Comparison of ENCODE assay signal across 10 mouse cellular contexts in the genomic region with DNA sequence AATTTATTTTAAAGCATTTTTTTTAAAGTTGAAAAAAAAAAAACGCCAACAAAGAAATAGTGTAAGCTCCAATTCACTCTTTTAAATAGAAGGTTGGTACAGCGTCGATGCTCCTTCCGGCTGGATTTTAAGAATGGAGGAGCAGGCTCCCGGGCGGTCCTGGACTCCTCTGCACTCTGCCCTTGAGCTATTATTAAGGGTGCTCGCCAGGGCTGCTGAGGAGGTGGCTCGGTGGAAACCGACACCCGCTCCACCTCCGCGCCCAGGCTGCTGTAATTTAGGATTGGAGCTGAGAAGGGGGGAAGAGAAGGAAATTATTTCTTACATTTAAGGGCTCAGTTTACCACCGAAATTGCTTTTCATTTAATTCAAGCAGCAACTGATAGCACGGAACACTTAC.
DNase-seq lines count a peak whose midpoint lies in the region; ATAC-seq lines count a peak whose summit lies in the region.
"Had no signal": no experiment of that assay in that cellular context is flagged by ENCODE, and none has a peak within 500 bp of the region (broad histone marks: within the 10 kb centered on the region; RNA-seq: fewer than 3 reads in every experiment).

No protein-coding gene starts in this region.

- 0 out of 2 replicates have a peak, but pooled peaks cover 2% of the 10 kb centered on the region for H3K9me3 ChIP-seq in forebrain, embryonic 13.5 days (replicated peaks)
- H3K9me3 ChIP-seq in limb, embryonic 15.5 days: no peaks in the 10 kb centered on the region

- no peaks in the 10 kb centered on the region for H3K27me3 ChIP-seq in forebrain, embryonic 13.5 days
- no peaks in the 10 kb centered on the region for H3K27me3 ChIP-seq in limb, embryonic 15.5 days

- intact Hi-C loops in gastrocnemius, postnatal 36 days (cut with DNase I): no loop called here

- peak; percentile 39 for DNase-seq in gastrocnemius, adult 18-20 months (ENCODE audit: low spot score)
- no peak for DNase-seq in gastrocnemius, postnatal 36 days
- peak; percentile 58 for DNase-seq in MN1 (ENCODE audit: low spot score)
- no peak for DNase-seq in spleen, postnatal 36 days (ENCODE audit: low spot score in 2 of 2)
- DNase-seq in kidney, adult 8-10 months: no peak
- DNase-seq: cerebellum, adult 18-20 months had no signal

- H3K27ac ChIP-seq in forebrain, embryonic 13.5 days: no peak overlapping the region
- H3K27ac ChIP-seq in limb, embryonic 15.5 days: no peak overlapping the region
- H3K27ac ChIP-seq: macrophage had no signal

- H3K4me3 ChIP-seq in forebrain, embryonic 13.5 days: peak overlapping the region; percentile 29
- peak overlapping the region; percentile 13; the same call in 1 of the 2 replicates for H3K4me3 ChIP-seq in limb, embryonic 15.5 days

- H3K9ac ChIP-seq in forebrain, embryonic 13.5 days: no peak overlapping the region; the same call in 1 of the 2 replicates
- H3K9ac ChIP-seq in limb, embryonic 15.5 days: no peak overlapping the region

- ATAC-seq in forebrain, embryonic 13.5 days: peak; percentile 62; the same call in 1 of the 2 replicates
- no peak for ATAC-seq in limb, embryonic 15.5 days (ENCODE audit: insufficient number of reproducible peaks, low FRiP score, low TSS enrichment, low read depth)
- no peak for ATAC-seq in monocyte, adult 5-6 weeks (replicated peaks; ENCODE audit: insufficient number of reproducible peaks, low FRiP score, low TSS enrichment, poor library complexity, severe bottlenecking)

- no peaks in the 10 kb centered on the region for H3K36me3 ChIP-seq in forebrain, embryonic 13.5 days (ENCODE audit: poor library complexity, severe bottlenecking)
- H3K36me3 ChIP-seq in limb, embryonic 15.5 days: no peaks in the 10 kb centered on the region

- 13% methylated on average over 14 of the region's 14 CpGs for WGBS in forebrain, embryonic 13.5 days
- WGBS in limb, embryonic 15.5 days: 7% methylated on average over 14 of the region's 14 CpGs

- peak overlapping the region; percentile 58 for H3K4me2 ChIP-seq in forebrain, embryonic 13.5 days
- H3K4me2 ChIP-seq in limb, embryonic 15.5 days: peak overlapping the region; percentile 39

- H3K4me1 ChIP-seq in forebrain, embryonic 13.5 days: peaks cover 15% of the 10 kb centered on the region
- peaks cover 5% of the 10 kb centered on the region; the same call in 1 of the 2 replicates for H3K4me1 ChIP-seq in limb, embryonic 15.5 days

Comparison
In these comparisons a context has a peak if more than half of its experiments do, and no peak if none do; other contexts are left out.
1. DNase-seq: peak in gastrocnemius, adult 18-20 months (single experiment) and MN1 (single experiment); none in gastrocnemius, postnatal 36 days (0 of 2), spleen, postnatal 36 days (0 of 2) and kidney, adult 8-10 months (0 of 2).